Mouse (Mus musculus): ENCODE measurements around the gene Dnajc12. TPM values are rescaled to one million over a fixed set of nuclear protein-coding genes. Genes with fewer than 3 reads are reported as not detected.
"Not testable (repeated sequence)": the region's sequence is repeated elsewhere in the genome, so short reads cannot be mapped to it uniquely, and the experiment has no call there.

The Dnajc12 gene
- total RNA-seq, 2 experiments from 2014 or later: 16.0 to 19.1 TPM

DNA sequence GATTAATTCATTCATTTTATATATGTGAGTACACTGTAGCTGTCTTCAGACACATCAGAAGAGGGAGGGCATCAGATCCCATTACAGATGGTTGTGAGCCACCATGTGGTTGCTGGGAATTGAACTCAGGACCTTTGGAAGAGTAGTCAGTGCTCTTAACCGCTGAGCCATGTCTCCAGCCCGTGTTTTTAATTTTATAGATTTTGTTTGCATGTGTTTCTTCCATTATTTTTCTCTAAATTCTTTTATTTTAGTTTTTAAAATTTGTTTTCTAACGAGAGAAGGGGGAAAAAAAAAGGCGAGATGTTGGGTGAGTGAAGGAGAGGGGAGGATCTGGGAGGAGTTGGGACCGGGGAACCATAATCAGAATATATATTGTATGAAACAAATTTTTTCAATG lies 3.7 kb downstream of the Dnajc12 start:
- not testable (repeated sequence) for DNase-seq

DNA sequence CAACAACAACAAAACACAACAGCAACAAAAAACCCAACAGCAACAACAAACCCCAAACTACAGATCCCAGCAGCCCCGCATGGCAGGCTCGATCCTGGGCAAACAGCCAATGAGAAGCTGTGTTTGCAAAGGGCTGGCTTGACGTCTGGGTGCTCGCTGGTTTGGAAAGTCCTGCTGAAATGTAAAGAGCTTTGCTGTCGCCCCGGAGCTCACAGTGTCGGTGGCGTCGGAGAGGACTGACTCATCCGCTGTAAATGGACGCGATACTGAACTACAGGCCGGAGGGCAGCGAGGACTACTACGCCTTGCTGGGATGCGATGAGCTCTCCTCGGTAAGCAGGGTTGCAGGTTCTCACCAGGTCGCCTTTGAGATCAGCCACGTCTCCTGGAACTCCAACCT lies 4.2 kb downstream of the Dnajc12 start:
- peak; percentile 84 to 89 for DNase-seq

DNA sequence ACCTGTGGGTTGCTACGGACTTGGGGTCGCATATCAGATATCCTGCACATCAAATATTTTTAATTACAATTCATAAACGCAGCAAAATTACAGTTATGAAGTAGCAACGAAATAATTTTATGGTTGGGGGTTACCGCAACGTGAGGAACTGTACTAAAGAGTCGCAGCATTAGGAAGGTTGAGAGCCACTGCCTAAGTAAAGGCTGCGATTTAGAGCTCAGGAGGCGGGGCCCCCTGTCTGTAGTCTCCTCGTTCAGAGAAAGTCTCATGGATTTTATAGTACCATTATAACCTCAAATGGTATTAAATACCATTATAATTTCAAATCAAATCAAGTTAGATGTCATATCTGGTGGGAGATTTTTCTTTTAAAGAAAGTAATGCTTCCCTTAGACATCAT lies 4.7 kb downstream of the Dnajc12 start:
- peak in 1 of 2 experiments; percentile 9 for DNase-seq

DNA sequence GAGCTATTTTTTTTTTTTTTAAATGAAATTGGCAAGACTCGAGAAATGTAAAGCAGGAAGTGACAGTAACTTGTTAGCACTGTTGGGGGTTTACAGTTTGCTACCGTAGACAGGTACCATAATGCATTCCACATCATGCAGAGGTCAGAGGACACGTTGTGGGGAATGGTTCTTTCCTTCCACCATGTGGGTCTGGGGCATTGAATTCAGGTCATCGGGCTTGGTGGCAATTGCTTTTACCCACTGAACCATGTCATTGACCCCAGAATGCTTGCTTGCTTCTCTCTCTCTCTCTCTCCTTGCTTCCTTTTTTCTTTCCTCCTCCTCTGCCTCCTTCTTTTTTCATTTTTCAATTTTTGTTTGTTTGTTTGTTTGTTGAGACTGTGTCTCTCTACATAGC lies 6.7 kb downstream of the Dnajc12 start:
- DNase-seq: no peak

DNA sequence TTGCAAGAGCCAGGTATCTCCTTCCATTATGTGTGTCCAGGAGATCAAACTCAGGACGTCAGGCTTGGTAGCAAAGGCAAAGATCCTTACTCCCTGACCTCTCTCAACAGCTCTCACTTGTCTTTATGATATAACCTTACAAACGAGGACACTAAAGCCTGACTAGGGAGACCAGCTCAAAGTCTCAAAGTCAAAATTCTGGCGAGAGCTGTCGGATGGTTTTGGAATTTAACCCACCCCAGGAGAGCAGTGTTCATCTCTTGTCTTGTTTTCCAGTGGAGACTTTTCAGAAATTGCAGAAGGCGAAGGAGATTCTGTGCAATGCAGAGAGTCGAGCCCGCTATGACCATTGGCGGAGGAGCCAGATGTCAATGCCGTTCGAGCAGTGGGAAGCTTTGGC lies 14.7 kb downstream of the Dnajc12 start:
- no peak for DNase-seq

DNA sequence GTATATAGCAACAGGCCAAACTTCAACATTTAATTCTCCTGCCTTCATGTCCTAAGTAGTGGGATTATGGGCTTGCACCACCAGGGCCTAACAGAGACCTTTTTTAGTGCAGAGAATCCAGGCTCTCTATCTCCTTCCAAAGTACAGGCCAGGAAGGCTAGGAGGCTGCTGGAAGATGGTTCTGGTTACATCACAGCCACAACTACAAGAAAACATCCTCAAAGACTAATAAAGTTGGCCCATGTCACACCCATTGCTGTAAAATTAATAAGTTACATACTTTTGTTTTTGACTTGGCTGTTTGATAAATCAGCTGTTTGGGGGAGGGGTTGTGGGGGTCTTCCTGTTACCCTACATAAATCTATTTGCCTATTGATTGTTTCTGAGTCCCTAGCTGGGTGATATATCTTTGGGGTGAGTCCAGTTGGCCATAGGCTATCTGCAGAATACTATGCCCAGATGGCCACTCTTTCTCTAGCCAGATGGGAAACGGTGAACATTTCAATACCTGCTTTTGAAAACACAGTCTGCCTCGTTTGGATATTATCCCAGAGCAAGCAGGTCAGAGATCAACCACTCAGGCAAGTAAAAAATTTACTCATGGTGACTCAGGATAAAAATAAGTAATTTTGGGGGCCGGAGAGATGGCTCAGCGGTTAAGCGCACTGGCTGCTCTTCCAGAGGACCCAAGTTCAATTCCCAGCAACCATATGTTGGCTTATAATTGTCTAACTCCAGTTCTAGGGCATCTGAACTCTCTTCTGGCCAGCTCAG lies 20.7 kb downstream of the Dnajc12 start:
- DNase-seq: no peak

DNA sequence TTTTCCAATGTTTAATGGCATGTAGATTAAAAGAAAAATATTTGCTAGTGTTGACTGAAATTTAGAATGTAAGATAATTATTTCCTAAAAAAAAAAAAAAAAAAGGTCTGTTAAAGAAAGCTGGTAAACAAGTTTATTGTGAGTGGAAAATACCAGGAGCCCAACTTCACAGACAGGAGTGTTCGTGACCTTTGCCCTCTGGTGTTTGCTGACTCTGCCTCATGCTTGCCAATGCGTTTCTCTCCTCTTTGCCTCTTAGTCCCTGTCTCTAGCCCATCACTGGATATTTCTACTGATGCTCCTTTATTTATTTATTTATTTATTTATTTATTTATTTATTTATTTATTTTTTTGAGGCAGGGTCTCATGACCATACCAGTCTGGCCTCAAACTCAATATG lies 21.4 kb downstream of the Dnajc12 start:
- no peak for DNase-seq

DNA sequence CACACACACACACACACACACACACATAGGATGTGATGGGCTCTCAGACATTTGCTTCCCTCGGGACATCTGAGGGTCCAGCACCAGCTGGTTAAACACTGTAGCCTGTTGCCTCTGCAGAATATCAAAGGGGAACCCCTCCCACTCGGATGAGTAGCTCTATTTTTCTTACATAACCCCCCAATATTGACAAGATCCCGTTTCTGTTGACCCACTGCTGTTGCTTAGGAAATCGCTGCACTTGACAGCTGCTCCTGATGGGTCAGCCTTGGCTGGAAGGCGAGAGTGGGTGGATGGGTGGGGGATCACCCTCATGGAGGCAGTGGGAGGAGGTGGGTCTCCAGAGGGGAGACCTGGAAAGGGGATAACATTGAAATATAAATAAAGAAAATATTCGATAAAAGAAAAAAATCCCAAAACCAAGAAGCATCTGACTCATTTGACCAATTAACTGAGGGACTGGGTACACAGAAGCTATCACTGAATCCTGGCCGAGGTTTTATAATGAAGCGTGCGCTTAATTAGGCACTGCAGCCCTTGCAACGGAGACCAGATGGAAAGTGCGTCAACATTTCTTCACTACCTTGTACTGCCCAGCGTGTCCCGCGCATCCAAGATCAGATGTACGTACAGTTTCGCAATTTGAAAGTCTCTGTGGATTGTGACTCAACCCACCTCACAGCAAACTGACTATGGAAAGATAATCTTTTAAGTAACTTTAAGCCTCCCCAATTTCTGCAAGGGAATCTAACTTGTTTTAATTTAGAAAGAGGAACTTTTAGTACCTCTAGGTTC lies 28.1 kb downstream of the Dnajc12 start:
- no peak for DNase-seq

DNA sequence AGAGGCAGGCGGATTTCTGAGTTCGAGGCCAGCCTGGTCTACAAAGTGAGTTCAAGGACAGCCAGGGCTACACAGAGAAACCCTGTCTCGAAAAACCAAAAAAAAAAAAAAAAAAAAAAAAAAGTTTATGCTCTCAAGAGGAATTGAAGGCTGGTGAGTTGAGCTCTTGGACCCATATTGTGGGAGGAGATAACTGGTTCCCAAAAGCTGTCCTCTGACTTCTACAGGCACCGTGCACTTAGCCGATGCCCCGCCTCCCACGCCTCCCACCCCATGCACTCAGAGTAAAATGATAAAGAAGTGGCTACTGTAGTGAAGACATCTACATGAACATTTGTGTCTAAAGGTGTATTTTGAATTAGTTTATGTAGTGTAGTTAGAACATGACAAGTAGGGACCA lies 29.4 kb downstream of the Dnajc12 start:
- DNase-seq: not testable (repeated sequence)

DNA sequence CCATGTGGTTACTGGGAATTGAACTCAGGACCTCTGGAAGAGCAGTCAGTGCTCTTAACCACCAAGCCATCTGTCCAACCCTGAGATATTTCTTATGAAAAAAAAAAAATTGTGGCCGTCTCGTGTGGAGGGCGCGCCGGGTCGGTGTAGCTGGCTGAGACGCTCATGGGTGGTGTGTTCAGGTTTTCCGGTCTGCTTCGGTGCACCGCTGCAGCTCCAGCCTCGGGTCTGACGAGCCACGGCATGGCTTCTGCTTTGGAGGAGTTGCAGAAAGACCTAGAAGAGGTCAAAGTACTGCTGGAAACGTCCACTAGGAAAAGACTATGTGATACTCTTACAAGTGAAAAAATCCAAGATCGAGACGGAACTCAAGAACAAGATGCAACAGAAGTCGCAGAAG lies 30.5 kb downstream of the Dnajc12 start:
- no peak for DNase-seq

DNA sequence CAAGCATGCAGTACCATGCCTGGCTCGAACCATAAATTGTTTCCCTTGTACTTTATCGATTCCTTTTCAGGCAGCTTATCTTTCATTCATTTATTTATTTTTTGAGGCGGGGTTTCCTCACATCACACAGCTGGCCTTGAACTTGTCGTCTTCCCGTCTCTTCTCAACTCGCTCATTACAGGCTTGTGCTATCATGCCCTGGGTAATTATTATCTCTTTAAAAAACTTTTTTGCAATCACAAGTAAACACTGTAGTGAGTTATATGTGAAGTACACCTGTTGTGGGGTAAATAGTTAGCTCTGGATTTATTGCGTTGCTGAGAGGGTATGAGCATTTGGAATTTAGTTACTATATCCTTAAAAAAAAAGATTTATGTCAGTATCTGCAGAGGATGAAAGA lies 33.0 kb downstream of the Dnajc12 start:
- no peak for DNase-seq

DNA sequence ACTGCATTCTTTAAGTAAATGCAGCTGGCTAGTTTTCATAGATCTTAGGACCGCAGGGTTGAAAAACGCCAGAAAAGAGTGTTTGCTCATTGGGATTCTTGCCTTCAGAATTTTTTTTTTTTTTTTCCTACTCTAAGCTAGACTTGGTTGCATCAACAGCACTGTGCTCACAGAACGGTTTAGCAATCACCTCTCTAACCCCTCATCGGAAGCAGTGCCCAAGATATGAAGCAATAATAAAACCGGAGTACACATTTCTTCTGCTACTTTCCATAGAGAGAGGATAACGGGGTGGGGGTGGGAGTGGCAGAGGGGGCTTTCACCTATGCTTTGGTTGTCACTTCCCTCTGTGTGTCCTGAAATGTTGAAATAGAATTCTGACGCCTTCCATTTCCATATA lies 33.6 kb downstream of the Dnajc12 start:
- no peak for DNase-seq

DNA sequence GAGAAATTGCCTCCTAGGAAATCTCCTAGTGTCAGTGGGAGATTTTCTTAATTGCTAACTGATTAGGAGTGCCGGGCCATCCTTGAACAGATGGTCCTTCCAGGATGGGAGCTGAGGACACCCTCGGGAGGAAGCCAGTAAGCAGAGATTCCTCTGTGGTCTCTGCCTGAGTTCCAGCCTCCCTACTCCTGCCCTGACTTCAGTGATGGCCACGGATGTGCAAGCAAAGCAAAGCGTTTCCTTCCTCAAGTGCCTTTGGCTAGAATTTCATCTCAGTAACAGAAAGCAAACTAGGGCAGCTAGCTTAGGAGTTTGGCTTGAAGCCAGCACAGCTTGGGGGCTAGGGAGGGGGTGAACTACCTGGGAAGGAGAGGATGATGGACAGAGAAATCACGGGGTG lies 34.8 kb downstream of the Dnajc12 start:
- DNase-seq: no peak

DNA sequence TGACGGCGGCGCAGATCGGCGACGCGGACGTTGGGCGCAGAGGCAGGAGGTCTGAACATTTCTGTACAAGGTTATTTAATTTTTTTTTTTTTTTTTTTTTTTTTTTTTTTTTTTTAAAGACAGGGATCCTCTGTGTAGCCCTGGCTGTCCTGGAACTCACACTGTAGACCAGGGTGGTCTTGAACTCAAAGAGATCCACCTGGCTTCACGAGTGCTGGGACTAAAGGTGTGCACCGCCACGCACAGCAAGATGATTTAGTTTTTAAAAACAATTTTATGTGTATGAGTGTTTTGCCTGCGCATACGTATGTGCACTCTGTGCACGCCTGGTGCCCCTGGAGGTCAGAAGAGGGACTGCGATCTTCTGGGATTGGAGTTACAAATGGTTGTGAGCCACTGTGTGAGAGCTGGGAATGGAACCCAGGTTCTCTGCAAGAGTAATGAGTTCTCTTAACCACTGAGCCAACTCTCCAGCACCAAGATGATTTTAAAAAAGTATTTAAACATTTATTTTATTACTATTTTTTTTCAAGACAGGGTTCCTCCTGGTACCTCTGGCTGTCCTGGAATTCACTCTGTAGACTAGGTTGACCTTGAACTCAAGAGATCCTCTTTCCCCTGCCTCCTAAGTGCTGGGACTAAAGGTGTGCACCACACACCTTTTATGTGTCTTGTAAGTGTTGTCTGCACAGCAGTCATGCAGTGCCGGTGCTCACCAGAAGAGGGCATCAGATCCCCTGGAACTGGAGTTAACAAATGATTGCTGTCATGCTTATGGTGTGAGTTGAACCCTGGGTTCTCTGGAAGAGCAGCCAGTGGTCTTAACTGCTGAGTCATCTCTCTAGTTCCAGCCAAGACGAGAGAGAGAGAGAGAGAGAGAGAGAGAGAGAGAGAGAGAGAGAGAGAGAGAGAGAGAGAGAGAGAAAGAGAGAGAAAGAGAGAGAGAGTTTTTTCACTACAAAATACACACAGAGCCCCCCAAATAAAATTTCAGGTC lies 39.8 kb downstream of the Dnajc12 start, which contains the start of gene Gm7075:
Gene Gm7075 (minus strand): TSS at position 51 of the 997 bp plus-strand sequence.
- DNase-seq: peak; percentile 62 to 73

DNA sequence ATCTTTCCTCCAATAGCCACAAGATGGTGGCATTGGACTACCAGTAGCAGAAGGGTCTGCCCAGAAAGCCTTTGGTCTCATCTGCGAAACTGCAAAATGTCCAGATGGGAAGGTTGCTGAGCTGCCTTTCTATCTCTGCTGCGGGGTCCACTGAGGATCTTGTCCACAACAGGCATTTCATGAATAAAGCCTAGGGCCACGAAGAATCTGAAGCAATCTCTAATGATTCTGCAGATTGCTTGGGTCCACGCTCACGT lies 40.4 kb downstream of the Dnajc12 start:
- DNase-seq: no peak

DNA sequence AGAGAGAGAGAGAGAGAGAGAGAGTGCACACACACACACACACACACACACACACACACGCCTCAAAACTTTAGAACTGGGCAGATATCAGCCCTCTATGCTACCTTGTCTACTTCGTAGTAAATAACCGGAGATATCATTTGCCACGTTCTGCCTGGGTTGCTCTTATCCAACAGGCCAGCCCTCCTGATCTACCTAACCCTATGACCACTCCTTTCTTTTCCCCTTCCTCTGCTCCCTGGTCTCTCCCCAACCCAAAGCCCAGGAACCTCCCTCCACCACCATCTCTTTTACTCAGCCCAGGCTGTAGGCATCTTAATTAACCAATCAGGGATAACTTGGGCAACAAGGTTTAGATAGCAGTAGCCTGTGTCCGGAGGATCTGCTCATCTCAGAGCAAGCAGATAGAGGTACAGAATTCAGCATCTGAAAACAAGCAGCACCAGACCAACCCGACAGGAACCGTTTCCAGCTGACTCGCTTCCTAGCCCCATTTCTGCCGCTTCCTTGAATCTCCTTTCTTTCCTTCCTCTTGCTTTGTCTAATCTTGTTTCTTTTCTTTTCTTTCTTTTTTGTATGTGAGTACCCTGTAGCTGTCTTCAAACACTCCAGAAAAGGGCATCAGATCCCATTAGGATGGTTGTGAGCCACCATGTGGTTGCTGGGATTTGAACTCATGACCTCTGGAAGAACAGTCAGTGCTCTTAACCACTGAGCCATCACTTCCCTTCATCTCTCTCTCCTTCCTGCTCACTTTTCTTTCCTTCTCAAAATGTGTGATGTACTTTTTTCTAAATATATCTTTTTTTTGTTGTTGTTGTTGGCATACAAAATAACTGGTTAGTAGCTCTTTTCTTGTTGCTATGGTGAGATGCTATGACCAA lies 41.6 kb downstream of the Dnajc12 start:
- DNase-seq: no peak

DNA sequence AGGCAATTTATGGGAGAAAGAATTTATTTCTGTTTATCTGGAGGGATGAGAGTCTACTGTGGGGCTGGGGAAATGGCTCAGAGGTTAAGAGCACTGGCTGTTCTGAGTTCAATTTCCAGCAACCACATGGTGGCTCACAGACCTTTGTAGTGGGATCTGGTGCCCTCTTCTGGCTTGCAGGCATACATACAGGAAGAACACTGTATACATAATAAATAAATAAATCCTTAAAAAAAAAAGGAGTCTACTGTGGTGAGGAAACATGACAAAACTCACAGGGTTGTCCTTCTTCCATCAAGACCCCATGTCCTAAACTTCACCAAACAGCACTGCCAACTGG lies 42.2 kb downstream of the Dnajc12 start:
- DNase-seq: peak; percentile 41 to 75

DNA sequence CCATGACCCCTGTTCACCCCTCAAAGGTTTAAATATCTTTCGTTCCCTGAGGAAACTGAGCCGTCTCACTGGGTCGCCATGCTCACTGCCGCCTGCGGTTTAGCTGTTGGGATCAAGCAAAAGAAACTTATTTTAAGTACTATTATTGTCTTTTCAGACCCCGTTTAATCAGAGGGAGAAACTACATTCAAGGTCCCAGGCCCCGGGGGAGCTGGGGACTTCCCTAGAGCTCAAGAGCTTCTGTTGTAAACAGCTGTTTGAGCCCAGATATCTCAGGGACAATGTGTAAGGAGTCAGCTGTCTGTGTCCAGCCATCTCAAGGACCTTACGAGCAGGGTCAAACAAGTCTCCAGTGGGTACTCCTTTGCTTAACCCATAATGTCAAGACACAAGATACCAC lies 44.9 kb downstream of the Dnajc12 start:
- DNase-seq: no peak

DNA sequence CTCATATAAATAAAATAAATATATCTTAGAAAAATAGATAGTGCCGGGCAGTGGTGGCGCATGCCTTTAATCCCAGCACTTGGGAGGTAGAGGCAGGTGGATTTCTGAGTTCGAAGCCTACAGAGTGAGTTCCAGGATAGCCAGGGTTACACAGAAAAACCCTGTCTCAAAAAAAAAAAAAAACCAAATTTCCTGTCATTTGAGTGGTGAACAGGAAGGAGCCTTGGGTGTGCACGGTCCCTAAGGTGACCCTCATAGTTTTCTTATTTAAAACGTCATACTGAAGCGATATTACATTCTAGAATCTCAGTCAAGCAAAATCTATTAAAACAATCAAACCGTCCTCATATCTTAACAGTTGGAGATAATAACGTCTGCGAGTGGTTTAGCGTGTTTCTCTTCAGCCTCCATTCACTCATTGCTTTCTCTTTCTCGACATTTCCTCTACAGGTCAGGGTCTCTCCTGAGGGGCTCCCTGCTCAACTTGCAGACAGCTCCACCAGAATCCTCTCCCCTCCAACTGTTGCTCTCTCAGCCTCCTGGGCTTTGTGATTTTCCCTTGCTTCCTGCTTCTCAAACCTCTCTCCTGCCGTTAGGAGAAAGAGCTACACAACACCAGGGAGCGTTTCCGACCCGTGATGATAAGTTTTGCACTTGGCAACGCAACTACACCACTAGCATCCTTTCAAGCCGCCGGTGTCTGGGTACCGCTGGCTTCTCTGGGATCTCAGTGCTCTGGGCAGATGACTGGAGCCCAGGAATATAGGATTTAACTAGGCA lies 46.2 kb downstream of the Dnajc12 start:
- DNase-seq: peak; percentile 30 to 45

DNA sequence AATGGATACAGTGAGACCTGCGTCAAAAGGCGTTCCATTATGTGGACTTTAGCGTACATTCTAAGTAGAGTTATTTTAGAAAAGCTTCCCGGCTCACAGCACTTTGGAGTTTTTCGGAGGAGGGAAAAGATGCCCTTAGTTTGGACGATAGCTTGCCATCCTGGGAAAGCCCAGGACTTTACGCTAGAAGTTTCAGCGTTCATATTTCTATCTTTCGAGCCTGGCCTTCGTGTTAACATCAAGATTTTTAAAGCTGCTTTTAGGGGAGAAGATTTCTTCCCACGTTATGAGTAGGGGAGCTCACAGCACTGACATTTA lies 46.7 kb downstream of the Dnajc12 start:
- DNase-seq: no peak

DNA sequence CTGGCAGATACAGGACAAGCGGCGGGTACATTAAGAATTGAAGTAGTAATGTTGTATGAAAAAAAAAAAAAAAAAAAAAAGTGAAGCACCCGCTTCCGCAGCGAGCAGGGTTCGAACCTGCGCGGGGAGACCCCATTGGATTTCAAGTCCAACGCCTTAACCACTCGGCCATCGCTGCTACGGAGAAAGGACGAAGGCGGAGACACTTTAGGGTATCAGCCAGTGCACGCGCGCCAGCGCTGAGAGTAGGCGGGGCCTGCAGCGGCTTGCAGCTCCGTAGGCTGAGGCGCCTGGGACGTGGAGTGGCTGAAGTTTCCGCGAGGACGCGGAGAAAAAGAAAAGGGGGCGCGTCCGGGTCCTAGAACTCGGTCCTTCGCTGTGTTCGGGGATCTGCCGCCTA lies 47.1 kb downstream of the Dnajc12 start:
- peak; percentile 96 to 99 for DNase-seq
